Comparison of ENCODE assay signal across 26 mouse cellular contexts in the genomic region with DNA sequence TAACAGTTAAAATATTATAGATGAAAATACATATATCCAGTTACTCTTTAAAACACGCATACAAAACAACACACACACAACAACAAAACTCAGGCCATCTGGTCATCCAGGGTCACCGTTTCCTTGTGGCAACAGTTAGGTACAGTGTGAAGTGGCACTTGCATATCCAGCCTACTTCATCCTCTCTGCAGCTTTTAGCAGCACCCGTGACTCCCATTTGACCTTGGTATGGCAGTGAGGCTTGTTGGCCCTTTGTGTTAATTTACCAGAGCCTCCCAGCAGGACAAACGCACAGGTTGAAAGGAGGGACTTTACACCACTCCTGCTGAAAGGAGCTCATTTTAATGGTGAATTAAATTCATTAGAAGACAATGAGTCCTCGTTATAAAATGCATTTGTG. TPM values are rescaled to one million over a fixed set of nuclear protein-coding genes. Genes with fewer than 3 reads are reported as not detected.
DNase-seq lines count a peak whose midpoint lies in the region; ATAC-seq and TF ChIP-seq lines count a peak whose summit lies in the region.
"Had no signal": no experiment of that assay in that cellular context is flagged by ENCODE, and none has a peak within 500 bp of the region (broad histone marks: within the 10 kb centered on the region; RNA-seq: fewer than 3 reads in every experiment).

No protein-coding gene starts in this region.

- H3K4me3 ChIP-seq in heart, adult 2 months = no peak overlapping the region
- no peak overlapping the region for H3K4me3 ChIP-seq in heart, embryonic 15.5 days
- H3K4me3 ChIP-seq: embryonic facial prominence, embryonic 10.5 days; embryonic facial prominence, embryonic 15.5 days; forebrain, embryonic 12.5 days; kidney, embryonic 15.5 days; midbrain, embryonic 10.5 days; midbrain, embryonic 15.5 days; neural tube, embryonic 15.5 days had no signal

- H3K4me1 ChIP-seq in heart, adult 2 months (ENCODE audit: control insufficient read depth, insufficient read depth, low read length) = peaks cover 1% of the 10 kb centered on the region; the same call in 1 of the 2 replicates
- peaks cover 8% of the 10 kb centered on the region; the same call in 1 of the 2 replicates for H3K4me1 ChIP-seq in heart, embryonic 15.5 days (replicated peaks)
- H3K4me1 ChIP-seq: embryonic facial prominence, embryonic 10.5 days; embryonic facial prominence, embryonic 15.5 days; forebrain, embryonic 12.5 days; kidney, embryonic 15.5 days; midbrain, embryonic 10.5 days; neural tube, embryonic 15.5 days had no signal

- peaks cover 13% of the 10 kb centered on the region for H3K36me3 ChIP-seq in heart, adult 2 months (ENCODE audit: control insufficient read depth, insufficient read depth, low read length)
- peaks cover 18% of the 10 kb centered on the region for H3K36me3 ChIP-seq in heart, embryonic 15.5 days
- H3K36me3 ChIP-seq: embryonic facial prominence, embryonic 10.5 days; embryonic facial prominence, embryonic 15.5 days; forebrain, embryonic 12.5 days; kidney, embryonic 15.5 days; midbrain, embryonic 10.5 days; midbrain, embryonic 15.5 days; neural tube, embryonic 15.5 days had no signal

- WGBS in heart, adult 2 months = 53% methylated on average over 5 of the region's 5 CpGs
- whole genome bisulfite sequencing in heart, embryonic 15.5 days = 52% methylated on average over 5 of the region's 5 CpGs

- no peak for TF ChIP-seq POLR2A in heart, adult 2 months (IDR thresholded peaks at IDR 0.05; ENCODE audit: insufficient read depth, low read depth, low read length)

- H3K27ac ChIP-seq in heart, adult 2 months = peak overlapping the region; percentile 29
- H3K27ac ChIP-seq in heart, embryonic 15.5 days = peak overlapping the region; percentile 24; the same call in 1 of the 2 replicates
- H3K27ac ChIP-seq: embryonic facial prominence, embryonic 10.5 days; embryonic facial prominence, embryonic 15.5 days; forebrain, embryonic 12.5 days; hindbrain, embryonic 14.5 days; kidney, embryonic 15.5 days; liver, embryonic 14.5 days; midbrain, embryonic 10.5 days; midbrain, embryonic 15.5 days; neural tube, embryonic 15.5 days had no signal

- TF ChIP-seq EP300 in heart, adult 2 months (IDR thresholded peaks at IDR 0.05; ENCODE audit: insufficient read depth, low read depth, low read length) = peak; percentile 85

- H3K9me3 ChIP-seq in heart, embryonic 15.5 days (replicated peaks) = no peaks in the 10 kb centered on the region
- H3K9me3 ChIP-seq: embryonic facial prominence, embryonic 10.5 days; embryonic facial prominence, embryonic 15.5 days; forebrain, embryonic 12.5 days; kidney, embryonic 15.5 days; midbrain, embryonic 10.5 days; midbrain, embryonic 15.5 days; neural tube, embryonic 15.5 days had no signal

- H3K4me2 ChIP-seq in heart, embryonic 15.5 days = no peak overlapping the region
- H3K4me2 ChIP-seq: embryonic facial prominence, embryonic 15.5 days; forebrain, embryonic 12.5 days; hindbrain, embryonic 14.5 days; kidney, embryonic 15.5 days; lung, embryonic 14.5 days; midbrain, embryonic 15.5 days; neural tube, embryonic 15.5 days had no signal

- H3K79me2 ChIP-seq in heart, adult 2 months (replicated peaks; ENCODE audit: control insufficient read depth, insufficient read depth, low read length) = no peaks in the 10 kb centered on the region

- no peak for TF ChIP-seq CTCF in heart, adult 2 months (IDR thresholded peaks at IDR 0.05)

- no peak overlapping the region for H3K9ac ChIP-seq in heart, adult 2 months (ENCODE audit: low read depth, low read length)
- no peak overlapping the region for H3K9ac ChIP-seq in heart, embryonic 15.5 days
- H3K9ac ChIP-seq: embryonic facial prominence, embryonic 15.5 days; forebrain, embryonic 12.5 days; hindbrain, embryonic 14.5 days; kidney, embryonic 15.5 days; liver, embryonic 14.5 days; lung, embryonic 14.5 days; midbrain, embryonic 15.5 days; neural tube, embryonic 15.5 days had no signal

- peak in 1 of 2 experiments; percentile 46 for DNase-seq in heart, adult 2 months
- DNase-seq in heart, postnatal 25 days (ENCODE audit: low spot score) = no peak
- peak; percentile 68 for DNase-seq in ZHBTc4 (ENCODE audit: low read depth, low spot score)
- no peak for DNase-seq in kidney, adult 9 months
- no peak for DNase-seq in gastrocnemius, postnatal 25 days
- DNase-seq: adrenal gland, postnatal 25 days; cerebellum, adult 8-10 months; cerebellum, postnatal 25 days; gastrocnemius, postnatal 36 days; kidney, adult 11 months; kidney, postnatal 25 days; liver; lung, embryonic 14.5 days; retina, postnatal 1 day; right cerebral cortex, postnatal 14 days had no signal

- H3K27me3 ChIP-seq in heart, adult 2 months (ENCODE audit: control insufficient read depth, insufficient read depth, low read length) = no peaks in the 10 kb centered on the region
- H3K27me3 ChIP-seq in heart, embryonic 15.5 days = no peaks in the 10 kb centered on the region
- H3K27me3 ChIP-seq: embryonic facial prominence, embryonic 15.5 days; forebrain, embryonic 12.5 days; kidney, embryonic 15.5 days; midbrain, embryonic 15.5 days; neural tube, embryonic 15.5 days had no signal

- intact Hi-C loops in heart, adult 2 months (cut with DNase I) = no loop called here
- intact Hi-C loops in heart, postnatal 25 days (cut with DNase I) = no loop called here

- ATAC-seq in heart, embryonic 15.5 days (replicated peaks; ENCODE audit: insufficient number of reproducible peaks, insufficient read depth, low FRiP score, low read depth) = peak; percentile 69; the same call in 1 of the 2 replicates
- ATAC-seq in inflammation-experienced regulatory T-cells, adult 6 months = no peak
- ATAC-seq: midbrain, embryonic 15.5 days had no signal

RNA-seq across cellular contexts. Expression of gene Ttn, which starts 29.6 kb away (rescaled TPM):
- 1,000 to 10,000 TPM; 2,567 to 3,090 TPM for total RNA-seq in heart, adult 2 months (2021)
- 88.4 and 181 TPM in 2 replicates for polyA plus RNA-seq in heart, adult 2 months (2012; rRNA removed)
- total RNA-seq in heart, postnatal 25 days (2021) = 1,000 to 10,000 TPM; 2,867 to 3,123 TPM
- 583 and 694 TPM in 2 replicates for polyA plus RNA-seq in heart, embryonic 15.5 days (2015; fragmentation: Nextera tagmentation; extraction: Ambion mirVana)
- 10 to 100 TPM in 1 of 3 experiments, 1 to 10 TPM in 2; 7.6 to 14.9 (median 9.0) TPM for polyA plus RNA-seq in inflammation-experienced regulatory T-cells, adult 6 months (2017; shearing (Covaris generic))
- 1,000 to 10,000 TPM; 6,049 to 7,005 TPM for total RNA-seq in gastrocnemius, postnatal 25 days (2021)
